Mouse (Mus musculus) limb, embryonic 11.5 days (tissue): ENCODE data around the gene Med17. TPM values are rescaled to one million over a fixed set of nuclear protein-coding genes. Genes with fewer than 3 reads are reported as not detected.
"Not testable (repeated sequence)": the region's sequence is repeated elsewhere in the genome, so short reads cannot be mapped to it uniquely, and the experiment has no call there.

Experiments
- ATAC-seq: fragments of 200-750 bp; cut with Nextera tagmentation; 2 replicates; pipeline ENCODE4 v1.8.0; 2017; ENCODE audit warnings: low read depth; ENCODE audit not compliant: insufficient number of reproducible peaks, low FRiP score, low TSS enrichment
- DNase-seq: peaks from one replicate; pipeline ENCODE4 v3.0.0-alpha.2; 2015; ENCODE audit warnings: low spot score
- H3K27ac ChIP-seq: fragments of 300-500 bp; sonication (generic); replicated peaks from 2 replicates; pipeline ENCODE4 v1.5.1; 2014; ENCODE audit warnings: low read depth, mild to moderate bottlenecking, low read length
- H3K27me3 ChIP-seq: fragments of 300-500 bp; sonication (generic); 2 replicates; pipeline ENCODE4 v1.6.1; 2014; ENCODE audit warnings: mild to moderate bottlenecking, low read length, mixed read lengths; ENCODE audit not compliant: control insufficient read depth, insufficient read depth
- H3K36me3 ChIP-seq: fragments of 300-500 bp; sonication (generic); 2 replicates; pipeline ENCODE4 v1.6.1; 2014; ENCODE audit warnings: mild to moderate bottlenecking, low read length, moderate library complexity, mixed read lengths; ENCODE audit not compliant: control insufficient read depth, insufficient read depth
- H3K4me1 ChIP-seq: fragments of 300-500 bp; sonication (generic); 2 replicates; pipeline ENCODE4 v1.6.1; 2014; ENCODE audit warnings: low read length, mixed read lengths; ENCODE audit not compliant: control insufficient read depth, insufficient read depth
- H3K4me2 ChIP-seq: fragments of 300-500 bp; sonication (generic); 2 replicates; pipeline ENCODE4 v1.6.1; 2014; ENCODE audit warnings: low read depth, mild to moderate bottlenecking, moderate library complexity; ENCODE audit not compliant: severe bottlenecking
- H3K4me3 ChIP-seq: fragments of 300-500 bp; sonication (generic); 2 replicates; pipeline ENCODE4 v1.5.1; 2014; ENCODE audit warnings: low read depth, low read length
- H3K9ac ChIP-seq: fragments of 300-500 bp; sonication (generic); 2 replicates; pipeline ENCODE4 v1.6.1; 2014; ENCODE audit warnings: mild to moderate bottlenecking, low read length
- H3K9me3 ChIP-seq: fragments of 300-500 bp; sonication (generic); 2 replicates; pipeline ENCODE4 v1.6.1; 2016; ENCODE audit warnings: low read length; ENCODE audit not compliant: control insufficient read depth
- WGBS: fragments of 180-500 bp; shearing (Covaris S2); extraction: QIAGEN DNeasy Blood & Tissue Kit; methylation state at CpG from one replicate; pipeline ENCODE4 v1.1.7; 2014; 5-methylcytosine and 5-hydroxymethylcytosine counted together
- polyA plus RNA-seq: library from polyadenylated mRNA; unstranded; fragments of >200 nt; fragmentation: Nextera tagmentation; extraction: Ambion mirVana; gene quantifications from 2 replicates; pipeline ENCODE4 v1.2.1, GENCODE M21; 2014

Gene Med17
- polyA plus RNA-seq: 42.1 and 46.6 TPM in 2 replicates

- peak within 1 kb of the TSS; percentile 91 for H3K9ac ChIP-seq
- peak within 1 kb of the TSS; percentile 97 for H3K4me3 ChIP-seq
- peak within 1 kb of the TSS; percentile 78 for H3K4me2 ChIP-seq
- H3K36me3 ChIP-seq: peaks cover 6% of the 10 kb centered on the region; the same call in 1 of the 2 replicates
- peak; percentile 95 for ATAC-seq
- WGBS: 1% methylated on average over 57 of the region's 57 CpGs
- peak within 1 kb of the TSS; percentile 73 for H3K27ac ChIP-seq
- no peaks in the 10 kb centered on the region for H3K9me3 ChIP-seq
- peak; percentile 96 for DNase-seq
- H3K4me1 ChIP-seq: peaks cover 5% of the 10 kb centered on the region; the same call in 1 of the 2 replicates
- no peaks in the 10 kb centered on the region for H3K27me3 ChIP-seq
These were observed at the start of gene Med17 for GRCm38 (mm10) chr9:15279649-15280490. Gene Med17, minus strand, starts transcription at chr9:15279931.

GRCm38 (mm10) chr9:15318170-15318742, 38.5 kb upstream of the Med17 start:
- 80% methylated on average over 2 of the region's 2 CpGs for WGBS
- H3K4me2 ChIP-seq: no peak overlapping the region
- no peak for ATAC-seq

GRCm38 (mm10) chr9:15317223-15318169, 37.8 kb upstream of the Med17 start:
- Histone ChIP-seq H3K4me3 (no peak overlapping the region), H3K36me3 (peaks cover 30% of the 10 kb centered on the region), H3K4me2 (no peak overlapping the region), H3K27ac (no peak overlapping the region), H3K4me1 (no peaks in the 10 kb centered on the region), H3K9ac (no peak overlapping the region), H3K27me3 (no peaks in the 10 kb centered on the region), H3K9me3 (no peaks in the 10 kb centered on the region)
- ATAC-seq (no peak), DNase-seq (no peak)
- WGBS: 59% methylated on average over 5 of the region's 5 CpGs

More at GRCm38 (mm10) chr9:15318170-15318742, 38.5 kb upstream of the Med17 start:
- no peak overlapping the region for H3K27ac ChIP-seq
- H3K4me1 ChIP-seq: no peaks in the 10 kb centered on the region
- peaks cover 29% of the 10 kb centered on the region for H3K36me3 ChIP-seq
- H3K9me3 ChIP-seq: no peaks in the 10 kb centered on the region
- H3K4me3 ChIP-seq: no peak overlapping the region
- H3K27me3 ChIP-seq: no peaks in the 10 kb centered on the region
- no peak overlapping the region for H3K9ac ChIP-seq
- no peak for DNase-seq

GRCm38 (mm10) chr9:15316296-15316695, 36.6 kb upstream of the Med17 start:
- H3K27ac ChIP-seq, DNase-seq, H3K4me2 ChIP-seq, H3K4me3 ChIP-seq, H3K9me3 ChIP-seq, H3K27me3 ChIP-seq, ATAC-seq, H3K4me1 ChIP-seq, H3K9ac ChIP-seq: not testable (repeated sequence)
- no CpG with 5 or more reads among the region's 2 CpGs for WGBS
- peaks cover 32% of the 10 kb centered on the region for H3K36me3 ChIP-seq

GRCm38 (mm10) chr9:15314619-15315018, 34.9 kb upstream of the Med17 start:
- Histone ChIP-seq H3K36me3 (peaks cover 38% of the 10 kb centered on the region), H3K27me3 (no peaks in the 10 kb centered on the region), H3K9ac (no peak overlapping the region), H3K4me1 (no peaks in the 10 kb centered on the region), H3K4me2 (no peak overlapping the region), H3K9me3 (no peaks in the 10 kb centered on the region), H3K4me3 (no peak overlapping the region), H3K27ac (no peak overlapping the region)
- ATAC-seq (no peak), DNase-seq (no peak)
- 97% methylated on average over 1 of the region's 1 CpGs for WGBS

- H3K4me2 ChIP-seq: no peak overlapping the region
- no peaks in the 10 kb centered on the region for H3K4me1 ChIP-seq
- ATAC-seq (no peak), DNase-seq (no peak)
- 94% methylated on average over 5 of the region's 5 CpGs for WGBS
- H3K9me3 ChIP-seq: no peaks in the 10 kb centered on the region
- H3K27me3 ChIP-seq: no peaks in the 10 kb centered on the region
- no peak overlapping the region for H3K4me3 ChIP-seq
- no peak overlapping the region for H3K9ac ChIP-seq
- H3K36me3 ChIP-seq: peaks cover 45% of the 10 kb centered on the region
- no peak overlapping the region for H3K27ac ChIP-seq
These were observed 33.9 kb upstream of the Med17 start for GRCm38 (mm10) chr9:15313633-15314032.

- H3K36me3 ChIP-seq: peaks cover 41% of the 10 kb centered on the region
- ATAC-seq: no peak
- WGBS: 96% methylated on average over 2 of the region's 2 CpGs
These were observed 32.5 kb upstream of the Med17 start for GRCm38 (mm10) chr9:15312054-15312735.

More at GRCm38 (mm10) chr9:15312054-15312735, 32.5 kb upstream of the Med17 start:
- Histone ChIP-seq H3K9ac (no peak overlapping the region), H3K9me3 (no peaks in the 10 kb centered on the region), H3K4me3 (no peak overlapping the region), H3K27me3 (no peaks in the 10 kb centered on the region), H3K4me2 (no peak overlapping the region), H3K4me1 (peaks cover 7% of the 10 kb centered on the region), H3K27ac (no peak overlapping the region)
- DNase-seq: no peak
